Mouse (Mus musculus) neural tube, embryonic 12.5 days (tissue): Measurements from ENCODE around the gene Cryba1. TPM values are rescaled to one million over a fixed set of nuclear protein-coding genes. Genes with fewer than 3 reads are reported as not detected.
A peak's percentile ranks its signal among the peaks of the same experiment; 100 is the strongest.

ENCODE experiments used
- ATAC-seq: fragments of 200-750 bp; cut with Nextera tagmentation; 2 replicates; pipeline ENCODE4 v1.8.0; 2017; ENCODE audit warnings: low read depth, mild to moderate bottlenecking, moderate TSS enrichment, moderate library complexity; ENCODE audit not compliant: low FRiP score
- H3K27ac ChIP-seq: fragments of 300-500 bp; sonication (generic); 2 replicates; pipeline ENCODE4 v1.5.1; 2016
- H3K27me3 ChIP-seq: fragments of 300-500 bp; sonication (generic); replicated peaks from 2 replicates; pipeline ENCODE4 v1.6.1; 2016; ENCODE audit warnings: mild to moderate bottlenecking
- H3K36me3 ChIP-seq: fragments of 300-500 bp; sonication (generic); 2 replicates; pipeline ENCODE4 v1.6.1; 2016; ENCODE audit warnings: mild to moderate bottlenecking
- H3K4me1 ChIP-seq: fragments of 300-500 bp; sonication (generic); 2 replicates; pipeline ENCODE4 v1.6.1; 2016
- H3K4me2 ChIP-seq: fragments of 300-500 bp; sonication (generic); replicated peaks from 2 replicates; pipeline ENCODE4 v1.6.1; 2016; ENCODE audit warnings: mild to moderate bottlenecking
- H3K4me3 ChIP-seq: fragments of 300-500 bp; sonication (generic); 2 replicates; pipeline ENCODE4 v1.5.1; 2016
- H3K9ac ChIP-seq: fragments of 300-500 bp; sonication (generic); 2 replicates; pipeline ENCODE4 v1.6.1; 2016; ENCODE audit warnings: mild to moderate bottlenecking
- H3K9me3 ChIP-seq: fragments of 300-500 bp; sonication (generic); 2 replicates; pipeline ENCODE4 v1.6.1; 2016; ENCODE audit warnings: mild to moderate bottlenecking
- WGBS: fragments of 180-500 bp; shearing (Covaris S2); methylation state at CpG from one replicate; pipeline ENCODE4 v1.1.7; 2016; 5-methylcytosine and 5-hydroxymethylcytosine counted together
- polyA plus RNA-seq: library from polyadenylated mRNA; unstranded; fragments of >200 nt; fragmentation: Nextera tagmentation; extraction: Ambion mirVana; gene quantifications from 2 replicates; pipeline ENCODE4 v1.2.1, GENCODE M21; 2016

Gene Cryba1
- 8.2 and 14.1 TPM in 2 replicates for polyA plus RNA-seq

GRCm38 (mm10) chr11:77725183-77725582, at the start of gene Cryba1:
Cryba1 (minus strand) TSS chr11:77725283.
- no peak within 1 kb of the TSS for H3K4me2 ChIP-seq
- H3K27ac ChIP-seq, result no peak within 1 kb of the TSS
- H3K9ac ChIP-seq, result no peak within 1 kb of the TSS
- 47% methylated on average over 7 of the region's 7 CpGs for WGBS
- H3K4me1 ChIP-seq, result peaks cover 5% of the 10 kb centered on the region
- H3K36me3 ChIP-seq, result no peaks in the 10 kb centered on the region
- H3K4me3 ChIP-seq, result no peak within 1 kb of the TSS
- no peak for ATAC-seq
- H3K27me3 ChIP-seq, result no peaks in the 10 kb centered on the region
- no peaks in the 10 kb centered on the region for H3K9me3 ChIP-seq

- H3K27ac ChIP-seq, result no peak overlapping the region
- H3K27me3 ChIP-seq, result no peaks in the 10 kb centered on the region
- ATAC-seq, result no peak
- H3K4me2 ChIP-seq, result no peak overlapping the region
- H3K4me3 ChIP-seq, result no peak overlapping the region
- 55% methylated on average over 8 of the region's 8 CpGs for WGBS
- no peaks in the 10 kb centered on the region; the same call in 1 of the 2 replicates for H3K36me3 ChIP-seq
- no peak overlapping the region for H3K9ac ChIP-seq
- H3K4me1 ChIP-seq, result 0 out of 2 replicates have a peak, but pooled peaks cover 6% of the 10 kb centered on the region
- H3K9me3 ChIP-seq, result no peaks in the 10 kb centered on the region
Measured at GRCm38 (mm10) chr11:77771879-77772713, 47.0 kb upstream of the Cryba1 start.

- ATAC-seq, result no peak
- 79% methylated on average over 8 of the region's 8 CpGs for WGBS
- Histone ChIP-seq H3K9me3 (no peaks in the 10 kb centered on the region), H3K27ac (no peak overlapping the region), H3K27me3 (no peaks in the 10 kb centered on the region), H3K36me3 (no peaks in the 10 kb centered on the region), H3K4me1 (peaks cover 19% of the 10 kb centered on the region), H3K4me2 (no peak overlapping the region), H3K9ac (no peak overlapping the region), H3K4me3 (no peak overlapping the region)
Measured at GRCm38 (mm10) chr11:77770346-77770745, 45.3 kb upstream of the Cryba1 start.

- Histone ChIP-seq H3K9ac (no peak overlapping the region), H3K27me3 (no peaks in the 10 kb centered on the region), H3K4me2 (no peak overlapping the region), H3K9me3 (no peaks in the 10 kb centered on the region), H3K27ac (no peak overlapping the region), H3K4me1 (peaks cover 28% of the 10 kb centered on the region), H3K4me3 (no peak overlapping the region), H3K36me3 (no peaks in the 10 kb centered on the region)
- no peak for ATAC-seq
- WGBS, result 86% methylated on average over 4 of the region's 4 CpGs
Measured at GRCm38 (mm10) chr11:77769496-77769895, 44.4 kb upstream of the Cryba1 start.

GRCm38 (mm10) chr11:77766351-77767001, 41.4 kb upstream of the Cryba1 start:
- Histone ChIP-seq H3K4me3 (peak overlapping the region; percentile 33), H3K27ac (0 out of 2 replicates have a peak overlapping the region, but pooled peaks have one; percentile 20), H3K9ac (peak overlapping the region; percentile 64), H3K4me2 (peak overlapping the region; percentile 92), H3K36me3 (no peaks in the 10 kb centered on the region), H3K4me1 (peaks cover 36% of the 10 kb centered on the region), H3K27me3 (no peaks in the 10 kb centered on the region), H3K9me3 (no peaks in the 10 kb centered on the region)
- under 1% methylated on average over 35 of the region's 35 CpGs for WGBS
- no peak for ATAC-seq

- Histone ChIP-seq H3K27ac (no peak overlapping the region), H3K4me2 (peak overlapping the region; percentile 92), H3K27me3 (no peaks in the 10 kb centered on the region), H3K4me3 (no peak overlapping the region), H3K9ac (no peak overlapping the region), H3K9me3 (no peaks in the 10 kb centered on the region), H3K36me3 (no peaks in the 10 kb centered on the region), H3K4me1 (peaks cover 36% of the 10 kb centered on the region)
- no peak for ATAC-seq
- 42% methylated on average over 4 of the region's 4 CpGs for WGBS
Measured at GRCm38 (mm10) chr11:77765459-77765777, 40.3 kb upstream of the Cryba1 start.

- Histone ChIP-seq H3K27ac (no peak overlapping the region), H3K36me3 (no peaks in the 10 kb centered on the region), H3K9me3 (no peaks in the 10 kb centered on the region), H3K9ac (peak overlapping the region; percentile 99; the same call in 1 of the 2 replicates), H3K27me3 (no peaks in the 10 kb centered on the region), H3K4me2 (peak overlapping the region; percentile 92), H3K4me3 (peak overlapping the region; percentile 98), H3K4me1 (peaks cover 36% of the 10 kb centered on the region)
- WGBS, result 53% methylated on average over 9 of the region's 9 CpGs
- no peak for ATAC-seq
Measured at GRCm38 (mm10) chr11:77764694-77765458, 39.8 kb upstream of the Cryba1 start.

- H3K27me3 ChIP-seq, result no peaks in the 10 kb centered on the region
- H3K9ac ChIP-seq, result peak overlapping the region; percentile 99
- peak overlapping the region; percentile 92 for H3K4me2 ChIP-seq
- no peaks in the 10 kb centered on the region for H3K9me3 ChIP-seq
- H3K27ac ChIP-seq, result peak overlapping the region; percentile 85
- H3K4me1 ChIP-seq, result peaks cover 36% of the 10 kb centered on the region
- WGBS, result 5% methylated on average over 26 of the region's 26 CpGs
- H3K4me3 ChIP-seq, result peak overlapping the region; percentile 98
- H3K36me3 ChIP-seq, result no peaks in the 10 kb centered on the region
- ATAC-seq, result peak; percentile 83
Measured at GRCm38 (mm10) chr11:77763673-77764340, 38.7 kb upstream of the Cryba1 start.

GRCm38 (mm10) chr11:77762783-77763672, 37.9 kb upstream of the Cryba1 start, which contains the start of gene Myo18a:
Myo18a (plus strand) TSS chr11:77763246.
- H3K4me1 ChIP-seq, result peaks cover 36% of the 10 kb centered on the region
- no peaks in the 10 kb centered on the region for H3K36me3 ChIP-seq
- H3K4me3 ChIP-seq, result peak within 1 kb of the TSS; percentile 98
- H3K9me3 ChIP-seq, result no peaks in the 10 kb centered on the region
- H3K9ac ChIP-seq, result peak within 1 kb of the TSS; percentile 99
- no peaks in the 10 kb centered on the region for H3K27me3 ChIP-seq
- H3K27ac ChIP-seq, result peak within 1 kb of the TSS; percentile 85
- peak; percentile 85 for ATAC-seq
- 1% methylated on average over 79 of the region's 79 CpGs for WGBS
- H3K4me2 ChIP-seq, result peak within 1 kb of the TSS; percentile 92

- Histone ChIP-seq H3K27ac (no peak overlapping the region), H3K9ac (no peak overlapping the region), H3K4me2 (no peak overlapping the region), H3K36me3 (no peaks in the 10 kb centered on the region), H3K27me3 (no peaks in the 10 kb centered on the region), H3K9me3 (no peaks in the 10 kb centered on the region), H3K4me3 (no peak overlapping the region), H3K4me1 (peaks cover 17% of the 10 kb centered on the region)
- ATAC-seq, result no peak
- WGBS, result 84% methylated on average over 4 of the region's 4 CpGs
Measured at GRCm38 (mm10) chr11:77760031-77760430, 34.9 kb upstream of the Cryba1 start.

- H3K4me2 ChIP-seq, result no peak overlapping the region
- H3K4me1 ChIP-seq, result no peaks in the 10 kb centered on the region
- ATAC-seq, result no peak
- 73% methylated on average over 3 of the region's 3 CpGs for WGBS
- H3K9ac ChIP-seq, result no peak overlapping the region
- H3K9me3 ChIP-seq, result no peaks in the 10 kb centered on the region
- H3K4me3 ChIP-seq, result no peak overlapping the region
- H3K27ac ChIP-seq, result no peak overlapping the region
- no peaks in the 10 kb centered on the region for H3K36me3 ChIP-seq
- no peaks in the 10 kb centered on the region for H3K27me3 ChIP-seq
Measured at GRCm38 (mm10) chr11:77753469-77753868, 28.4 kb upstream of the Cryba1 start.
